Mouse (Mus musculus) kidney, adult 11 months (tissue): ENCODE measurements around the gene Vps45.
"Not testable (repeated sequence)": the region's sequence is repeated elsewhere in the genome, so short reads cannot be mapped to it uniquely, and the experiment has no call there.

Source experiments
- DNase-seq: peaks from one replicate; pipeline ENCODE4 v3.0.0; 2022

Vps45 gene

DNA sequence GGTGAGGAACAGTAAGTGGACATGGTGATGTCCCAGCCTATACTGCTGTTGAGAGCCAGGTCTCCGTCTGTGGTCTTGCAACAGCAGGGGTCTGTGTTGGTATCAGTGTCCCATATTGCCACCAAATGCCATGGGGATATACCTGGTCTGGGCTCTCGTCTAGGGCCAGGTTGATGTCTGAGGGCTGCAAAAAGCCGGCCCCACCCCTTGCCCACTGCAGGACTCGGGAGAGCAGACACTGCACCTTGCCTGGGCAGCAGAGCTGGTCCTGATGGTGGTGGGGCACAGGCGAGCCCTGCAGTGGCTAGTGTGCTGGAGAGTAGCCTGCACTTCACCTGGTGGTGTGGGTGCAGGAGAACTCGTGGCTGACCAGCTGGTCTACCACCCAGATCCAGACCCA is 19.8 kb upstream of the Vps45 start:
- DNase-seq = no peak

DNA sequence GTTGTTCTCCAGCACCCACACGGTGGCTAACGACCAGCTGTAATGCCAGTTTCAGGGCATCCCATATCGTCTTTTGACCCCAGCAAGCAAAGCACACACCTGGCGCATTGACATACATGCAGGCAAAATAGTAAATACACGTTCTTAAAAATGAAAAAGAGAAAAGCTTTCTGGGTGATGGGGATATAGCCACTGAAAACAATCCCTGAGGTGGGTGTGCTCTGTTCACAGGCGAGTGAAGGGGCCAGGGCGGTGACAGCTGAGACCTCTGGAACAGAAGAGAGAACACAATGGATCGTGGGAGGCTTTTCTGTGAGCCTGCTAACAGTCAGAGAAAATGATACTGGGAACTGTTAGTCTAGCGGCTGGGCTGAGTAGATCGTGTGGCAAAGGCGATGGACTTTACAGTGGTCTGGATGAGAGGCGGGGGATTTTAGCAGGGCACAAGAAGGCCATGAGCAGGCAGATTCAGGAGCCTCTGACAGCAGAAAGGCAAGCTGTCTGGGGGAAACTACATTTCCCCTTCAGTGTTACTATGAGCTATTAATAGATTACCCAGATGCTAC is 14.7 kb upstream of the Vps45 start:
- no peak for DNase-seq

DNA sequence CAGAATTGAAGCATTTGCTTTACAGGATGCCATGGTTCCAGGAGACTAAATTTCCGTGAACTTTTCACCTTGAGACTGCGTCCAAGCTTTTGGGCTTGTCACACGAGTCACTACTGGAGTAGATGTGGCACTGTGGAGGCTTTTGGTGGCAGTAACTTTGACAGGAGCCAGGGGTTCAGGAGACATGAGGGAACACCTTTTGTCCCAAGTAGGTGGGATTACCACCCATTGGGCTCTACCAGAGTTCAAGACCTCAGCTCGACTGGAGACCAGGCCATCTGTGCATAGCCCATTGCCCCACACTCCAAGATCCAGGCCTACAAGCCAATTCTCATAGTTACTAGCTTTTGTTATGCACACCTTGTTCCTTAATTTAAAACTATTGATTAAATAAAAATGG is 12.0 kb upstream of the Vps45 start:
- DNase-seq = no peak

DNA sequence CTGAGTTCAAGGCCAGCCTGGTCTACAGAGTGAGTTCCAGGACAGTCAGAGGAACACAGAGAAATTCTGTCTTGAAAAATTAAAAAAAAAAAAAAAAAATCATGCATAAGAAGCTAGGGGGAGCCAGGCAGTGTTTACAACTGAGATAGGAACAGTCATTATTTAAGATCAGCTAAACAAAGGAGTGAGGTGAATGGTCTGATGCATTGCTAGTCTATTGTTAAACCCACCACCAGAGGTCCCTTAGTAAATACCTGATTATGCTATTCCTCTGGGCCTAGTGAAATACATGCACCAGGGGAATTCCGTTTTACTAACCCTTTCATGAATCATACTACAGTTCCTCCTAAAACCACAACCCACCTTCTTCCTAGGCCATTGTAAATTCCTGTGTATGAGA is 11.3 kb upstream of the Vps45 start:
- DNase-seq = no peak

DNA sequence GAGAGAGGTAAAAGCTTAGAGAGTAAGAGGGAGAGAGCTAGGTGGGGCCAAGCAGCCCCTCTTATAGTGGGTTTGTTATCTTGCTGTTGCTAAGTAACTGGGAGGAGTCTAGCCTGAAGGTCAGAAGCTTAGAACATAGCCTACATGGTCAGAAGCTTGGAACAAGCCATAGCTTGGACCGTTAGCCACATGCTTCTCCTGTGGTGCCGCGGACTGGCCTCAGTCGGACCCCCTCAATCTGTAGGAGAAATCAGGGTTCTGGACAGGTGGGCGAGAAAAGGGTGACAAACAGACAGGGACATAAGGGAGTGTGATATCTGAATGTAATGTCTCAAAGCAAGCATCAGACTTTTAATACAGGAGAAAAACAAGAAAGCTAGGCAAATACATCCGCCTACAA is 10.8 kb upstream of the Vps45 start:
- no peak for DNase-seq

DNA sequence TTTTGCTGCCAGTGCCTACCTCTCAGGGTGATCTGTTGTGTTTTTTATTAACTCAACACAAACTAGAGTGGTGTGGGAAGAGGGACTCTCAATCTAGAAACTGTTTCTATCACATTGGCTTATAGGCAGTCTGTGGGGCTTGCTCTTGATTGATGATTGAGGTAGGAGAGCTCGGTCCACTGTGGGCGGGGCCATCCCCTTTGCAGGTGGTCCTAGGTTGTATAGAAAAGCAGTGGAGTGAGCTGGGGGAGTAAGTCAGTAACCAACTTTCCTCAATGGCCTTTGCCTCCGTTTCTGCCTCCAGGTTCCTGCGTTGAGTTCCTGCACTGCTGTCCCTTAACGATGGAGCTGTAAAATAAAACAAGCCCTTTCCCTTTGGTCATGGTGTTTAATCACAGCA is 8.5 kb upstream of the Vps45 start:
- no peak for DNase-seq

DNA sequence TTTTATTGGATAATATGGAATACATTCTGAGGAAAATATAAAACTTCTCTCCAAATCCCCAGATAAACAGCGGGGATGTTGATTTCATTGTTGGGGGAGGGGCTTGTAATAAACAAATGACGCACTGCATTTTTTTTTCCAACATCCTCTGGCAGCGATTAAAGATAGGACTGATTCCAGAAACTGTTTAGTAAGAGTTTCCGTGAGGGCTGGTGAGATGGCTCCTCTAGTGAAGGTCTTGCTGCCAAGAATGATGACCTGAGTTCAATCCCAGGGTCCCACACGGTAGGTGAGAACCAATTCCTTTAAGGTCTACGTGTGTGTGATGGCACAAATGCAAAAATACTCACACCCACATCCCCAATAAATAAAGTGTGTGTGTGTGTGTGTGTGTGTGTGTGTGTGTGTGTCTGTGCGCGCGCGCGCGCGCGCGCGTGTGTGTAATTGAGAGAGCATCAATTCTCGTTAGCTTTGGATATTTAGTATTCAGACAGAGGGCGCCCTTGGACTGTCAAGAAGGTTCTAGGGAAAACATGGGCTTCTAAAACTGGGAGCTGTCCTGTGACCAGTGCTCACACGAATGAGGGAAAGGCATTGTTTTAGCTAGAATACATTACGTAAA is 7.6 kb upstream of the Vps45 start:
- DNase-seq = peak; percentile 24

DNA sequence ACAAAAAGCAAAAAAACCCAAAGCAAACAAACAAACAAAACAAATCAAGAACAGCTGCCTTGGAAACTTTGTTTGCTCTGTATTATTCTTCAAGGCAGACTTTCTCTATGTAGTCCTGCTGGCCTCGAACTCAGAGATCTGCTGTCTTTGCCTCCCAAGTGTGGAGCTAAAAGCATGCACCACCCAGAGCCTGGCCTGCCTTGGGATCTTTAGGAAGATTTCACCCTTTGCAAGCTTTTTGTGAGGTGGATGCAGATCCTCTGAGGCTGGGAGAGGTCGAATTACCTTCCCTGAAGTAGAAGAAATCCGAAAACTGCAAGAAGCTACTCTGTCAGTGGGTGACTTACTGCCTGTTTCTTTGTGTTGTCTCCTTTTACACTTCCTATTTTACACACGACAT is 6.9 kb upstream of the Vps45 start:
- DNase-seq = no peak

DNA sequence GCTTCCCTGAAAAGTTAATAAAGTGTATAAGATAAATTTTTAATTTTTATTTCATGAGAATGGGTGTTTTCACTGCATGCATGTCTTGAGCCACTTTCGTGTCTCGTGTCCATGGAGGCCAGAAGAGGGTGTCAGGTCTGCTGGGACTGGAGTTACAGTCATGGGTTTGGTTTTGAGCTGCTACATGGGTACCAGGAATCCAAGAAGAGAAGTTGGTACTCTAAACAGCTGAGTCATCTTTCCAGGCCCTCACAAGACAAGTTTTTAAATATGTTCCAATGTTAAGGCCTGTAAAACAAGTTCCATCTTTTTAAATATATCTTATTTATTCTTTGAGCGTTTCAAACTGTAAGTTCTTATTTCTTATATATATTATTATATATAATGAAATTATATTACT is 6.0 kb upstream of the Vps45 start:
- no peak for DNase-seq

DNA sequence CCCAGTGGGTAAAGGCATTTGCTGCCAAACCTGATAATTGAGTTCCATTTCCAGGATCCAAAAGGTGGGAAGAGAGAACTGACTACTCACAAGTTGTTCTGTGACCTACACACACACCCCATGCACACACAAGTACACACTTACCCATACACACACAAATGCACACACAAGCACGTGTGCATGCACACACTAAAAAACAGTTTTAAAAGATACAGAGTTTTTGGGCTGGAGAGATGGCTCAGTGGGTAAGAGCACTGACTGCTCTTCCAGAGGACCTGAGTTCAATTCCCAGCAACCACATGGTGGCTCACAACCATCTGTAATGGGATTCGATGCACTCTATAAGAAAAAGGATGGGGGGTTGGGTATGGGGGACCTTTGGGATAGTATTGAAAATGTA is 5.0 kb upstream of the Vps45 start:
- DNase-seq = no peak

DNA sequence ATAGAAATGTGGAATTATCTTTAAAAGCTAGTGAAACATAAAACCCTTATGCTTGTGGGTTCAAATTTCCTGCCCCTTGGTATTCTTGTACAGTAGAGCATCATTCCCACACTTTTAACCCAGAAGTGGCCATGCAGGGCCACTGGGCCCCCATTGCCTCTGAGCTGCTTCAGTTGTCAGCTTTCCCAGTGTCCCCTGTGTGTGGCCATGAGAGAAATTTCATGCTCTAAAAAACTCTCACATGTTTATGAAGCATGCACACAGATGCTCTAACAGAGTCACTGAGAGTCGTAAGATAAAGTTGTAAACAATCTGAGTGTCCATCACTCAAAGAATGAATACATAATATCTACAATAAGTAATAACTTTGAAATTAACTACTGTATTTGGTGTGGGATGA is 1.9 kb upstream of the Vps45 start:
- no peak for DNase-seq

DNA sequence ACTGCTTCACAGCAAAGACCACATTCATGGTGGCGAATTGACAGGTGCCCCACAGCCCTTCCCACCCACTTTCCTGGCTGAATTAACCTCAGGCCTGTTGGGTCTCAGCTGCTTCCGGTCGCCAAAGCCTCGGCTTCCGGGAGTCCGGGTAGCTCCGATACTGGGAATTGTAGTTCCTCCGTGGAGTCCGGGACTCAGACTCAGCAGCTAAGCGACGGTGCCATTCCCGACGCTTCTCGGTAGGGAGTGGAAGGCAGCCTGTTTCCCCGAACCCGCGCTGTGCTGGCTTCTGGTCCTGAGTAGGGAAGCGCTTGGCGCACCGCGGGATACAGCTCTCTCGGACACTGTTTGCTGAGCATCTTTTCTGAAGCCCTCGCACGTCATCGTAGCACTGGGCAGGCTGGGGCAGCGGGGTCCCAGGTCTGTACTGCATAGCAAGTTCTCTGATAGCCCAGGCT is 490 bp downstream of the Vps45 start:
- peak; percentile 86 for DNase-seq

DNA sequence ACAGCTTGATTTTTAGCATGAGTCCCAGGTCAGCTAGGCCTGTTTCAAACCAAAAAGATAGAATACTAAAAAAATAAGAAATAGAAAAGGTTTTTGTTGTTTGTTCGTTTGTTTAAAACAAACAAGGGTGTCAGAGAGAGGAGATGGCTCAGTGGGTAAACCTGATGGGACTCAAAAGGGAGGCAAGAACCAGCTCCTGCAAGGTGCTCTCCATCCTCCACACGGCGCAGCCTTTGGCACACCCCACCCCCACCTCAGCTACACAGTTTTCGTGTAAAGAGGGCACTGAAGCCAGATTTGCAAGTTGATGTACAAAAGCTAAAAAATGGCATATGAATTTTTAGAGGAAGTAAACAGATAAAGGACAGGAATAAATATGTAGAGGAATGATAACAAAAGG is 2.2 kb downstream of the Vps45 start:
- no peak for DNase-seq

DNA sequence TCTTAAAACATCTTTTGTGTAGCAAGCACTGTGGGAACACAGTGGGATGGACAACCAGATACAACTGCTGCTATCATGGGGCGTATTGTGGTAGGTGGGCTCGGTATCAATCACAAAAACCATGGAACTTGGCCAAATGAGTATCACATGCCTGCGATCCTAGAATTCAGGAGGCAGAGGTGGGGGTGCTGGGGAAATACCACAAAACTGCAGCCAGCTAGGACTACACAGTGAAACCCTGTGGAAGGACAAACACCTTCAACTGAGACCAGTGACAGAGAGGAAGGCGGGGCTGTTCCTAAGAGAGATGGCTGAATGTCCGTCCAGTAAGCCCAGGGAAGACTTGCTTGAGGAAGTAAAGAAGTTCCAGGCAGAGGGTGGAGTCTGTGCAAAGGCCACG is 3.0 kb downstream of the Vps45 start:
- no peak for DNase-seq

DNA sequence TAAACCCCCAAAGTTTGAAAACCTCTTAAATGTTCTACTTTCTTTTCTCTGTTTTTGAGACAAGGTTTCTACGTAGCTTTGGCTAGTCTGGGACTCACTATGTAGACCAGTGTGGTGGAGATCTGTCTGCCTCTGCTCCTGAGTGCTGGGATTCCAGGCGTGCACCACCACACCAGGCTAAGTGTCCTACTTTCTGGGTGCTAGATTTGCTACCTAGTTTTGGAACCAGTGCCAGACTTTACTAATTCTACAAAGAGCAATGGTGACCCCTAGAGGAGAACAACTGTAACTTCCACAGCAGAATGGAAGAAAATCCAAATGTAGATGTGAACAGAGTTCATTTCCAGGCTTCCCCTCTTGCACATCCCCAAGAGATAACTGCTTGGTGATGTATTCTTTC is 6.4 kb downstream of the Vps45 start:
- no peak for DNase-seq

DNA sequence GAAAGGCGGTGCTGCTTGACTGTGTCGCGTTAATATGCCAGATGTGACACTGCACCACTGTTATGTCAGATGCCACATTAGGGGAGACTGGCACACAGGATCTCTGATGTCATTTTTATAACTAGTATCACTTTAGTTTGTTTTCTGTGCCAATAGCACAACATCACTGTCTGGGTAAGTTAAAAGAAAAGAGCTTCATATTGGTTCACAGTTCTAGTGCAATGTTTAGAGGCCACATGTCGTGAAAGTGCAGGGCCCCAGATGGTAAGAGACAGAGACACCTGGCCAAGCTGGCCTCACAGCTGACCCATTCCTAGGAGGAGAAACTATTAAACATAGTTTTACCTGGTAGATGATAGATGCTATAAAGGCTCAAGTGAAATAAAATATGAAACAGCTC is 7.1 kb downstream of the Vps45 start:
- DNase-seq = no peak

DNA sequence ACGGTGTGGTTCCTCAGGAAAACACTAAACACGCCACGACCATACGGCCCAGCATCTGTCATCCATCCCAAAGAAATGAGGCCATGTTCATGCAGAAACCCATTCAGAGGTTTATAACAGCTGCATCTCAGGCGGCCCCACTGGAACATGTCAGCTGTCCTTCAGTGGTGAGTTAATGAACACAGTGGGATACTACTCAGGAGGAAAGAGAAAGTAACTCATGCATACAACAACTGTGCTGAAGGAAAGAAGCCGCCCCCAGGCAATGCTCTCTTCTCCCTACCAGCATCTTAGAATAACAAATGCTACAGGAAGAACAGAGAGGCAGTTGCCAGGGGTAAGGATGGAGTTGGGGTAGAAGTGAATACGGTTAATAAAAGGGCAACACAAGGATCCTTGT is 7.5 kb downstream of the Vps45 start:
- no peak for DNase-seq

DNA sequence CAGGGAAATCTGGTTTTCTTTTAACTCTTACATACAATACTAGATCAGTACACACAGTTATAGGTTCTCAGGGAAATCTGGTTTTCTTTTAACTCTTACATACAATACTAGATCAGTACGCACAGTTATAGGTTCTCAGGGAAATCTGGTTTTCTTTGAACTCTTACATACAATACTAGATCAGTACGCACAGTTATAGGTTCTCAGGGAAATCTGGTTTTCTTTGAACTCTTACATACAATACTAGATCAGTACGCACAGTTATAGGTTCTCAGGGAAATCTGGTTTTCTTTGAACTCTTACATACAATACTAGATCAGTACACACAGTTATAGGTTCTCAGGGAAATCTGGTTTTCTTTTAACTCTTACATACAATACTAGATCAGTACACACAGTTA is 13.7 kb downstream of the Vps45 start:
- not testable (repeated sequence) for DNase-seq

DNA sequence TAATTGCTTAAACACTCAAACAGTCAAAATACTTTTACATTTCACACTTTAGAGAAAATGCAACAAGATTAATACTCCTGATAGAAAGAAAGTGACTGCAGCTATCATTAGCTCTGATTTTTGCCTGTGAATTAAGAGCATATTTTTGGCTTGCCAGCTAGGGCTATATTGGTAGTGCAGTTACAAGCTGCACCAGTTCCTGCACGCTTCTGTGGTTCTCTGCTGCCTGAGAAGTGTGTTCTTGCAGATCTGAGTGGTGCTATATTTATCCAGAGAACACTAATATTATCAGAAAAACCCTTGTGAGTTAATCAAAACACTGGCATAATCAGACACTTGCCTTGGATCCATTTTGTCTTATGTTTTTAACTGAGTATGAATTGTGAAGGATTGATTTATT is 15.2 kb downstream of the Vps45 start:
- DNase-seq = no peak

DNA sequence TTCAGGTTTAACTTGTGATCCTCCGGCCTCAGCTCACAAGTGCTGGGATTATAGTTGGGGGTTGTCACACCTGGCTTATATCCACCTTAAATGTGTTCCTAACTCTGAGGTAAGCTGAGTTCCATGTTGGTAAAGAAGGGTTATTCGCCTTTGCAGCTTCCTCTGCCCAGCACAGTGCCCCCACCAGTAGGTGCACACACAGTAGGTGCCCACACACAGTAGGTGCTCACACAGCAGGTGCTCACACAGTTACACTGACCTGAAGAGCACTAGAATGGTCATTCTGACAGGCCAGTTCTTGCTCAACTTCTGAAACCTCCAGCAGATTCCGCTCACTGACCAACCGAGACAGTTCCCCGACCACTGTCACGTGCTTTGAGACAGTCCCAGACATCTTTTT is 17.2 kb downstream of the Vps45 start:
- DNase-seq = no peak

DNA sequence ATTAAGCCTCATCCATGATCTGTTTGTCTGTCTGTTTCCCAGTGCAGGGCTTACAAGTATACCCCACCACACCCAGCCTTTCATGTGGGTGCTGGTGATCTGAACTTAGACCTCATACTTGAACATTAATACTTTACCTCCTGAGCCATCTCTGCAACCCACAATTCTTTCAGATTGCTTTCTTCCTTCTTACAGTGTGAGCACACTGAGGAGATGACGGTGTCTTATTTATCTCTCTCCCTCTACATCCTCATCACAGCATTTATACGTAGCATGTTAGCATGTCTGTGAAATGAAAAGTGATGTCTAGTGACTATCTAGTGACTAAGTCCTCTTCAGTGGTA is 17.6 kb downstream of the Vps45 start:
- no peak for DNase-seq

DNA sequence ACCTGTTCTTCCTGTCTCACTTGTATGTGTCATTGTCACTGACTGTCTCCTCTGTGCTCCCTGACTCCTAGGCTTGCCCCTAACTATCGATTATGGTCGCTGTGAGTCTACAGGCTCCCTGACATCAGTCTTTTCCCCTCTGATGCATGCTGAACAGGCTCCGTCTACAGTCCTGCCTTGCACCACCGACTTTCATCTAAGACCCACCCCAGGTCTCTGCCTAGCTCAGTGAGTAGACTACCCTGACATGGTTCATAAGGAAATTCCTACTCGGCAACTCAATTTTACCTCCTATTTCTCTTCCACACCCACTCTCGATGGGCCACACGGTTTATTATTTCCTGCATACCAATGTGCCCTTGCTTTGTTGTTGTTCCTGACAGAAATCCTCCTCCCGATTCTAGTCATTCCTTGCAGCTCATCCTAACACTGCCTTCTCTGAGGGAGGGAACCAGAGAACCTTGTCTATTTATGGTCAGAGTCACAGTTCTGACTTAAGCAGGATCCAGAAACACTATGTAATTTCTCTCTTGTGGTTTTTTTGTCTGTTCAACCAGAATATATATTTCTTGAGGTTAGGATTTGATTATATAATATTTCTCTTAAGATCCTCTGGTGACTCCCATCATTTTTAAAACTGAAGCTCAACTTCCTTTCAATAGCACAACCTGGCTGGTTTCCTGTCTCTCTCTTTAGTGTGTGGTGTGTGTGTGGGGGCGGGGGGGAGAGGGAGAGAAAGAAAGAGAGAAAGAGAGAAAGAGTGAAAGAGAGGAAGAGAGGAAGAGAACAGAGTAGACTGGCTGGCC is 18.2 kb downstream of the Vps45 start:
- DNase-seq = no peak

DNA sequence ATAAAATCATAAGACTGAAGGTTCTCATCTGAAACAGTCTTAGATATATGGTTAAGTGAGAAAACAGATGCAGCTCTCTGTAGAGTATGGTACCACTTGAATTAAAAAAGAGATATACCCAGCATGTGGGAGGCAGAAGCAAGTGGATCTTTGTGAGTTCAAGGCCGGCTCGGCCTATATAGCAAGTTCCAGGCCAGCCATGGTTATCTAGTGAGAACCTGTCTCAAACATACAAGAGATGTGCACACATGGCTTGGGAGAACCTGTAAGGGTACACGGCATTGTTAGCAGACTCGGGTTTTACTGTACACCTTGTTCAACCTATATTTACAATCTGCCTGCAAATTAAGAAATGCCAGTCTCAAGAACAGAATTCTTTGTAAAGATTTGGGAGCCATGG is 19.4 kb downstream of the Vps45 start:
- no peak for DNase-seq

DNA sequence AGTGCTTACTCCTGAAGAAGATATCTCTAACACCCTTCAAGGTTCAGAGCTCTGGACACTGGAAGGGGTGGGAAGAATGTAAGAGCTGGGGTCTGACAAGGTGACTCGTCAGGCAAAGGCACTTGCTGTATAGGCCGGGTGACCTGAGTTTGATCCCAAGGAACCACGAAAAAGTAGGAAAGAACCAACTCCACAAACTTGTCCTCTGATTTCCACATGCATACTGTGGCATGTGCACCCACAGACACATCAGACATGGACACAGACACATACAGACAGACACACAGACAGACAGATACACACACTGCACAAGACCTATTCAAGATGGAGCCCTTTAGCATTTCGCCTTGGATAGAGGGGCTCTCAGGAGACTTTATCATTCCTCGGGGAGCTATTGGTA is 20.1 kb downstream of the Vps45 start:
- no peak for DNase-seq

DNA sequence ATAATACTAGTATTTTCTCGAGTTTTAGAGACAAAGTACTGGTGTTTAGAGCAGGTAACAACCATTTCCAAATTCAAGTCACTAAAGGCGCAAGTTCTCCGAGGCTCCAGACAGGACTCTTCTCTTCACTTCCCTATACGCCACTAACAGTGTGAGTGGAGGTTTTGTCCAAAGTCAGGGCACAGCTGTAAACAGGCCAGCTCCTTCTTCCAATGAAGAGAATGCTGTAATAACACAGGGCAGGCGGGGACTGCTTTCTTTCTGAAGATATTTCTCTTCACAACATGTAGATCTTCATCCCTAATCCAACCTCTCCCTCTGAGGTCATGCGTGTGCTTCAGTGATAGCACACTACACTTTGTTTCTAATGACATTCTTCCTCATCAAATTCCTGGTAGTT is 21.5 kb downstream of the Vps45 start:
- DNase-seq = no peak
